ENCODE assay signal across 24 mouse cellular contexts in genomic region chr7:70870841-70871534, GRCm38 (mm10).
DNase-seq lines count a peak whose midpoint lies in the region; ATAC-seq lines count a peak whose summit lies in the region.
"Had no signal": no experiment of that assay in that cellular context is flagged by ENCODE, and none has a peak within 500 bp of the region (broad histone marks: within the 10 kb centered on the region; RNA-seq: fewer than 3 reads in every experiment).

No protein-coding gene starts in this region.

- DNase-seq in heart, adult 11 months, result peak; percentile 35
- no peak for DNase-seq in heart, adult 9 months (ENCODE audit: low spot score in 2 of 2)
- peak; percentile 20 for DNase-seq in kidney, adult 11 months
- no peak for DNase-seq in kidney, postnatal 14 days
- peak; percentile 56 for DNase-seq in midbrain, embryonic 11.5 days (ENCODE audit: low spot score, missing footprints)
- no peak for DNase-seq in ovary, adult 18-20 months (ENCODE audit: low spot score)
- DNase-seq: adrenal gland, adult 8-10 months; cerebellum, adult 9-10 months; gastrocnemius, postnatal 36 days; layer of hippocampus, adult 9-11 months; lung, adult 18-20 months; lung, postnatal 14 days; right cerebral cortex, postnatal 4 days; thymus, adult 18-20 months; thymus, postnatal 36 days had no signal

- no peak overlapping the region for H3K9ac ChIP-seq in midbrain, embryonic 11.5 days (ENCODE audit: low read length)
- H3K9ac ChIP-seq in midbrain, embryonic 15.5 days, result no peak overlapping the region
- H3K9ac ChIP-seq: forebrain, embryonic 13.5 days; limb, embryonic 13.5 days; liver, embryonic 12.5 days; midbrain, embryonic 13.5 days had no signal

- H3K4me1 ChIP-seq in midbrain, embryonic 11.5 days (ENCODE audit: control insufficient read depth, insufficient read depth, low read length), result no peaks in the 10 kb centered on the region
- no peaks in the 10 kb centered on the region for H3K4me1 ChIP-seq in midbrain, embryonic 15.5 days
- H3K4me1 ChIP-seq: forebrain, embryonic 13.5 days; limb, embryonic 13.5 days; liver, embryonic 12.5 days; midbrain, embryonic 13.5 days had no signal

- no peaks in the 10 kb centered on the region for H3K27me3 ChIP-seq in midbrain, embryonic 11.5 days (ENCODE audit: control insufficient read depth, insufficient read depth, low read length)
- H3K27me3 ChIP-seq in midbrain, embryonic 15.5 days (replicated peaks), result no peaks in the 10 kb centered on the region
- H3K27me3 ChIP-seq: forebrain, embryonic 13.5 days; limb, embryonic 13.5 days; liver, embryonic 12.5 days; midbrain, embryonic 13.5 days had no signal

- H3K9me3 ChIP-seq in midbrain, embryonic 11.5 days (ENCODE audit: control insufficient read depth, low read length), result no peaks in the 10 kb centered on the region
- no peaks in the 10 kb centered on the region for H3K9me3 ChIP-seq in midbrain, embryonic 15.5 days
- H3K9me3 ChIP-seq: forebrain, embryonic 13.5 days; limb, embryonic 13.5 days; liver, embryonic 12.5 days; midbrain, embryonic 13.5 days had no signal

- H3K4me2 ChIP-seq in midbrain, embryonic 11.5 days, result no peak overlapping the region
- H3K4me2 ChIP-seq in midbrain, embryonic 15.5 days, result no peak overlapping the region
- H3K4me2 ChIP-seq: forebrain, embryonic 13.5 days; heart, embryonic 11.5 days; limb, embryonic 13.5 days; liver, embryonic 12.5 days; midbrain, embryonic 13.5 days had no signal

- no peak for ATAC-seq in midbrain, embryonic 11.5 days (ENCODE audit: low FRiP score)
- ATAC-seq in midbrain, embryonic 15.5 days (replicated peaks), result no peak
- ATAC-seq: activated CD4-positive, CD25-positive, alpha-beta regulatory T cell, adult 4 months; forebrain, embryonic 13.5 days; hindbrain, postnatal 0 days; intestine, embryonic 16.5 days; liver, embryonic 12.5 days; midbrain, embryonic 13.5 days had no signal

- no peak overlapping the region for H3K27ac ChIP-seq in midbrain, embryonic 11.5 days (ENCODE audit: low read depth, low read length)
- no peak overlapping the region for H3K27ac ChIP-seq in midbrain, embryonic 15.5 days
- H3K27ac ChIP-seq: forebrain, embryonic 13.5 days; hindbrain, postnatal 0 days; limb, embryonic 13.5 days; liver, embryonic 12.5 days; midbrain, embryonic 13.5 days had no signal

- 73% methylated on average over 10 of the region's 10 CpGs for WGBS in midbrain, embryonic 11.5 days
- 75% methylated on average over 10 of the region's 10 CpGs for WGBS in midbrain, embryonic 15.5 days

- no peak overlapping the region for H3K4me3 ChIP-seq in midbrain, embryonic 11.5 days (ENCODE audit: low read depth, low read length)
- H3K4me3 ChIP-seq in midbrain, embryonic 15.5 days, result no peak overlapping the region
- H3K4me3 ChIP-seq: forebrain, embryonic 13.5 days; limb, embryonic 13.5 days; liver, embryonic 12.5 days; midbrain, embryonic 13.5 days had no signal

- H3K36me3 ChIP-seq in midbrain, embryonic 11.5 days (ENCODE audit: control insufficient read depth, insufficient read depth, low read length), result no peaks in the 10 kb centered on the region
- H3K36me3 ChIP-seq in midbrain, embryonic 15.5 days (replicated peaks), result no peaks in the 10 kb centered on the region
- H3K36me3 ChIP-seq: limb, embryonic 13.5 days; liver, embryonic 12.5 days; midbrain, embryonic 13.5 days had no signal

Comparison
In these comparisons a context has a peak if more than half of its experiments do, and no peak if none do; other contexts are left out.
1. DNase-seq: peak in heart, adult 11 months (single experiment), kidney, adult 11 months (single experiment) and midbrain, embryonic 11.5 days (single experiment); none in heart, adult 9 months (0 of 2), kidney, postnatal 14 days (single experiment) and ovary, adult 18-20 months (single experiment).